Mouse (Mus musculus): Measurements from ENCODE around the gene Dll4.

- TF ChIP-seq CTCF (IDR thresholded peaks at IDR 0.05; ENCODE audit: low read depth) (no peak), EP300 (optimal IDR thresholded peaks at IDR 0.05) (no peak)
These were observed 6.6 kb downstream of the Dll4 start for GRCm38 (mm10) chr2:119332177-119332661.
